Mouse (Mus musculus) limb, embryonic 10.5 days (tissue): ENCODE results near the gene Yju2. TPM values are rescaled to one million over a fixed set of nuclear protein-coding genes. Genes with fewer than 3 reads are reported as not detected.
A peak's percentile ranks its signal among the peaks of the same experiment; 100 is the strongest.

Experiments
- DNase-seq: peaks from one replicate; pipeline ENCODE4 v3.0.0-alpha.2; 2017; ENCODE audit warnings: low spot score
- H3K27ac ChIP-seq: fragments of 300-500 bp; sonication (generic); 2 replicates; pipeline ENCODE4 v1.5.1; 2016; ENCODE audit warnings: mild to moderate bottlenecking
- H3K27me3 ChIP-seq: fragments of 300-500 bp; sonication (generic); 2 replicates; pipeline ENCODE4 v1.6.1; 2016; ENCODE audit warnings: low read depth, mild to moderate bottlenecking; ENCODE audit not compliant: poor library complexity, severe bottlenecking
- H3K36me3 ChIP-seq: fragments of 300-500 bp; sonication (generic); 2 replicates; pipeline ENCODE4 v1.6.1; 2016; ENCODE audit warnings: mild to moderate bottlenecking, moderate library complexity
- H3K4me1 ChIP-seq: fragments of 300-500 bp; sonication (generic); 2 replicates; pipeline ENCODE4 v1.6.1; 2016
- H3K4me3 ChIP-seq: fragments of 300-500 bp; sonication (generic); 2 replicates; pipeline ENCODE4 v1.5.1; 2016; ENCODE audit warnings: mild to moderate bottlenecking, moderate library complexity
- H3K9me3 ChIP-seq: fragments of 300-500 bp; sonication (generic); replicated peaks from 2 replicates; pipeline ENCODE4 v1.6.1; 2016; ENCODE audit warnings: mild to moderate bottlenecking
- WGBS: fragments of 180-500 bp; shearing (Covaris S2); methylation state at CpG from one replicate; pipeline ENCODE4 v1.1.7; 2016; 5-methylcytosine and 5-hydroxymethylcytosine counted together
- polyA plus RNA-seq: library from polyadenylated mRNA; unstranded; fragments of >200 nt; fragmentation: Nextera tagmentation; extraction: Ambion mirVana; gene quantifications from 2 replicates; pipeline ENCODE4 v1.2.1, GENCODE M21; 2016

Gene Yju2
- polyA plus RNA-seq, 1 experiment from 2014 or later: 27.7 TPM

DNA sequence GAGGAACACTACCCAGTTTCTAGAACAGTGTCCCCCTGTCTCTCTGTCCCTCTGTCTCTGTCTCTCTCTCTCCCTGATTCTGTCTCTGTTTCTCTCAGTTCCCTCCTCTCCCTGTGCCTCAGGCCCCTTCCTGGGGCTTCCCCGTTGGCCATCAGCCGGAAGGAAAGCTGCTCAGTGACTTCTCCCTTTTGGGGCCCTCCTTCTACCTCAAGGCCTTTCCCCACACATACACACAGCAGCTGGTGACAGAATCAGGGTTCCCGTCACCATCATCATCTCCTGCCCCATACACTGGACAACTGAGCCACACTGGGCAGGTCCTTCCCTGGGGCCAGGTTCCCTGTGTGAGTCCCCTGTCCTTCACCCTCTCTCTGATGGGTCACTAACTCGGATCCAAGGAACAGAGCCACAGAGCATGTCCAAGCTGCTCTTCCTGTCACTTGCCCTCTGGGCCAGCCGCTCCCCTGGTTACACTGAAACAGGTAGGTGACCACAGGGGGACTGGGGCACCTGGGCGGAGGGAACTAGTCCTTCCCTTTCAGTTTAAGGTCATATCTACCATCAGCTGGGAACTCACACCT is 6.4 kb upstream of the Yju2 start, which contains the start of gene Ebi3:
TSS of gene Ebi3 (plus strand) at position 194 of the 581 bp plus-strand sequence.
- H3K4me1 ChIP-seq: peaks cover 14% of the 10 kb centered on the region
- no peaks in the 10 kb centered on the region for H3K36me3 ChIP-seq
- no peak within 1 kb of the TSS for H3K4me3 ChIP-seq
- no peak within 1 kb of the TSS for H3K27ac ChIP-seq
- no peak for DNase-seq
- H3K27me3 ChIP-seq: peaks cover 18% of the 10 kb centered on the region
- no peaks in the 10 kb centered on the region for H3K9me3 ChIP-seq
- WGBS: 75% methylated on average over 6 of the region's 6 CpGs

DNA sequence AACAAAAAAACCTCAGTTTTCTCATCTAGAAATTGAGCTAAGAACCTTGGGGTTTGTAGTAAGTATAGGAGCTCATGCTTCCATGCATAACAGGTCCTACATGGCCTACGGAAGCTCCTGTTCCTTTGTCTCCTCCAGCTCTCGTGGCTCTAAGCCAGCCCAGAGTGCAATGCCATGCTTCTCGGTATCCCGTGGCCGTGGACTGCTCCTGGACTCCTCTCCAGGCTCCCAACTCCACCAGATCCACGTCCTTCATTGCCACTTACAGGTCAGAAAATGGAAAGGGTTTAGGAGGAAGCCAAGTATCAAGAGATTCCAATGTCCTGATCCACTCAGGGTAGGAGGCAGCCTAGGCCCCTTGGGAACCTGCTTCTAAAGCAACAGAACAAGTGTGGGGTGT is 5.1 kb upstream of the Yju2 start:
- Histone ChIP-seq H3K9me3 (no peaks in the 10 kb centered on the region), H3K4me3 (no peak overlapping the region), H3K27me3 (peaks cover 18% of the 10 kb centered on the region), H3K36me3 (no peaks in the 10 kb centered on the region), H3K4me1 (peaks cover 23% of the 10 kb centered on the region), H3K27ac (no peak overlapping the region)
- WGBS: 87% methylated on average over 6 of the region's 6 CpGs
- DNase-seq: no peak

DNA sequence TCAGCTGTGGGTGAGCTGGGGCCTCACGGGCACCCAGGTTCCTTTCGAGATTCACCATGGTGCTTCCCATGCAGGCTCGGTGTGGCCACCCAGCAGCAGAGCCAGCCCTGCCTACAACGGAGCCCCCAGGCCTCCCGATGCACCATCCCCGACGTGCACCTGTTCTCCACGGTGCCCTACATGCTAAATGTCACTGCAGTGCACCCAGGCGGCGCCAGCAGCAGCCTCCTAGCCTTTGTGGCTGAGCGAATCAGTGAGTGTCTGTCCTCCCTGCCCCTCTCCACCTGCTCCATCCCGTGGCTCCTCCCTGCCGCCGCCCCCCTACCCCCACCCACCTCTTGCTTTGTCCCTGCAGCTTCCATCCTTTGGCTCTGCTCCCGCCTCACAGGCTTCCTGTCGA is 4.7 kb upstream of the Yju2 start:
- Histone ChIP-seq H3K4me3 (no peak overlapping the region), H3K27ac (no peak overlapping the region), H3K36me3 (no peaks in the 10 kb centered on the region), H3K9me3 (no peaks in the 10 kb centered on the region), H3K4me1 (peaks cover 23% of the 10 kb centered on the region), H3K27me3 (peaks cover 18% of the 10 kb centered on the region)
- DNase-seq: peak; percentile 27
- WGBS: 36% methylated on average over 16 of the region's 16 CpGs

DNA sequence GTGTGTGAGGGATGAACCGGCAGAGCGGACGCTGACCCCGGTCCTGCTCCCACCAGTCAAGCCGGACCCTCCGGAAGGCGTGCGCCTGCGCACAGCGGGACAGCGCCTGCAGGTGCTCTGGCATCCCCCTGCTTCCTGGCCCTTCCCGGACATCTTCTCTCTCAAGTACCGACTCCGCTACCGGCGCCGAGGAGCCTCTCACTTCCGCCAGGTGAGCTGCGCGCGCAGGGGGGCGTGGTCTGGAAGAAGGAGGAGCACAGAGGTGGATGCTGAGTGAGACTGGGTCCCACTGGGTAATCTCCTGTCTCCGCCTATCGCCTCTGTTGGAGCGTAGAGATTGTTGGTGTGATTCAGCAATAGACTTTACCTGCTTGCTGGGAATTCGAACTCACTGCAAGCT is 2.8 kb upstream of the Yju2 start:
- Histone ChIP-seq H3K9me3 (no peaks in the 10 kb centered on the region), H3K27ac (peak overlapping the region; percentile 50; the same call in 1 of the 2 replicates), H3K4me1 (peaks cover 31% of the 10 kb centered on the region), H3K4me3 (peak overlapping the region; percentile 61), H3K36me3 (peaks cover 7% of the 10 kb centered on the region), H3K27me3 (peaks cover 18% of the 10 kb centered on the region)
- 2% methylated on average over 26 of the region's 26 CpGs for WGBS
- peak; percentile 84 for DNase-seq

DNA sequence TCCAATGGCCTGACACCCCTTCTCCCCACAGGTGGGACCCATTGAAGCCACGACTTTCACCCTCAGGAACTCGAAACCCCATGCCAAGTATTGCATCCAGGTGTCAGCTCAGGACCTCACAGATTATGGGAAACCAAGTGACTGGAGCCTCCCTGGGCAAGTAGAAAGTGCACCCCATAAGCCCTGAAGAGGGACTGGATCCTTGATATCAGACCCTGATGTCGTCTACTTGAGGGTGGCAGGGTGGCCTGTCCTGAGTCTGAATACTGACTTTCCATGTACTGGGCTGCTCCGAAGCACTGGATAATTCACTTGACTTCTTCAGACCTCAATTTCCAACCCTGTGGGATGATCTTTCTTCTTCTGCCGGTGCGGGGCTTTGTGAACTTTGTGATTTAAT is 2.3 kb upstream of the Yju2 start:
- H3K27me3 ChIP-seq: peaks cover 18% of the 10 kb centered on the region
- H3K4me3 ChIP-seq: peak overlapping the region; percentile 61
- no peak for DNase-seq
- peaks cover 31% of the 10 kb centered on the region for H3K4me1 ChIP-seq
- H3K27ac ChIP-seq: no peak overlapping the region
- peaks cover 12% of the 10 kb centered on the region for H3K36me3 ChIP-seq
- no peaks in the 10 kb centered on the region for H3K9me3 ChIP-seq
- WGBS: 41% methylated on average over 6 of the region's 6 CpGs

DNA sequence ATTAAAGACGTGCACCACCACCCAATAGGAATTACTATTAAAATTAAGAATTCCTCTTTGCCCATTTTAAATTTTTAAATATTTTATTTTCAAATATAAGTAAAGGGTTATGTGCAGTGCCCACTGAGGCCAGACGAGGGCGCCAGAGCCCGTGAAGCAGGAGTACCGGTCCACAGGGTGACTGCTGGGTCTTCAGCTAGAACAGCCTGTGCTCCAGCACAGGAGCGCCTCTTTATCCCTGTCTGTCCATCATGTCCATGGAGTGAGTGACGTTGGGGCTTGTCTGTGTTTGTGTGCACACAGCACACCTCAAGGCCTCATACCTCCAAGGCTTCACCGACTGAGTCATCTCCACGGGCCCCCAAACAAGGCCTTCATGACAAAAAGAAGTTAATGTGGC is 1.7 kb upstream of the Yju2 start:
- 20% methylated on average over 9 of the region's 9 CpGs for WGBS
- Histone ChIP-seq H3K4me3 (no peak overlapping the region; the same call in 1 of the 2 replicates), H3K27ac (no peak overlapping the region), H3K9me3 (no peaks in the 10 kb centered on the region), H3K27me3 (peaks cover 18% of the 10 kb centered on the region), H3K36me3 (peaks cover 18% of the 10 kb centered on the region), H3K4me1 (peaks cover 31% of the 10 kb centered on the region)
- DNase-seq: peak; percentile 82

DNA sequence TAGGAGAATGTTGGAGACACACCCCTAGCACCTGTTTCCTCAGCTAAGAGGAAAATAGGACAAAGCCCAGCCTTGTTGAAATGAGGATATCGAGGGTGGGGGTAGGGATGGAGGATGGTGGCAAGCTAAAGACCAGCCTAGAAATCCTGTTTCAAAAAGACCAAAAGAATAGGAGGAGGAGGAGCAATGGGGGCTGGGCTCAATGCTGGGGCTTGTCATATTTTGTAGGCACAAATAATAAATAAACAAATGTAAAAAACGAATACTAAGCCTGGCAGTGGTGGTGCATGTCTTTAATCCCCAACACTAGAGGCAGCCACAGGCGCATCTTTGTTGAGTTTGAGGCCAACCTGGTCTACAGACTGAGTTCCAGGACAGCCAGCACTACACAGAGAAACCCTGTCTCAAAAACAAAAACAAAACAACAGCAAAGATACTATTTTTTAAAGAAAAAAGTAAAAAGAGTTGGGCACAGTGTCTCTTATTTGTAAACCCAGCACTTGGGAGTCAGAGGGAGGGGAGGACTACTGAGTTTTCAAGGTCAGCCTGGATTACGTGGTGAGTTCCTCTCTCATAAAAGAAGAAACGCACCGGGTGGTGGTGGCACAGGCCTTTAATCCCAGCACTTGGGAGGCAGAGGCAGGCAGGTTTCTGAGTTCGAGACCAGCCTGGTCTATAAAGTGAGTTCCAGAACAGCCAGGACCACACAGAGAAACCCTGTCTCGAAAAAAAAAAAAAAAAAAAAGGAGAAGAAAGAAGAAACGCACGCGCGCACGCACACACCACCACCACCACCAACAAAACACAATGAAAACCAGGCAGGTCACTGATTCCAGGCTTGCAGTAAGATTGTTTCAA is 944 bp upstream of the Yju2 start:
- Histone ChIP-seq H3K4me1 (peaks cover 31% of the 10 kb centered on the region), H3K36me3 (peaks cover 22% of the 10 kb centered on the region), H3K27ac (peak overlapping the region; percentile 92), H3K9me3 (no peaks in the 10 kb centered on the region), H3K27me3 (peaks cover 18% of the 10 kb centered on the region), H3K4me3 (peak overlapping the region; percentile 62)
- peak; percentile 18 for DNase-seq
- 82% methylated on average over 13 of the region's 13 CpGs for WGBS

DNA sequence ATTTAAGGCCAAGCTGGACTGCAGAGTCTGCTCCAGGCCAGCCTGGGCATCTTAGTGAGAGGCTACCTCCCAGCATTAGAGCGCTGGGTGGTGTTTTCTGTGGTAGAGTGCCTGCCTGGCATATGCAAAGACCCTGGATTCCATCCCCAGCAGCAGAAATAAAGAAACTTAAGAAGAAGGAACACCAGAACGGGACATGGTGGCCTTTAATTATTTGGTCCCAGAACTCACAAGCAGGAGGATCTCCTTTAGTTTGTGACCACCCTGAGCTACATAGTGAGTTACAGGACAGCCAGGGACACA is 364 bp upstream of the Yju2 start:
- H3K27ac ChIP-seq: peak overlapping the region; percentile 92
- 25% methylated on average over 2 of the region's 2 CpGs for WGBS
- H3K4me1 ChIP-seq: peaks cover 31% of the 10 kb centered on the region
- H3K9me3 ChIP-seq: no peaks in the 10 kb centered on the region
- H3K4me3 ChIP-seq: peak overlapping the region; percentile 62
- peaks cover 28% of the 10 kb centered on the region for H3K36me3 ChIP-seq
- no peak for DNase-seq
- H3K27me3 ChIP-seq: peaks cover 18% of the 10 kb centered on the region

DNA sequence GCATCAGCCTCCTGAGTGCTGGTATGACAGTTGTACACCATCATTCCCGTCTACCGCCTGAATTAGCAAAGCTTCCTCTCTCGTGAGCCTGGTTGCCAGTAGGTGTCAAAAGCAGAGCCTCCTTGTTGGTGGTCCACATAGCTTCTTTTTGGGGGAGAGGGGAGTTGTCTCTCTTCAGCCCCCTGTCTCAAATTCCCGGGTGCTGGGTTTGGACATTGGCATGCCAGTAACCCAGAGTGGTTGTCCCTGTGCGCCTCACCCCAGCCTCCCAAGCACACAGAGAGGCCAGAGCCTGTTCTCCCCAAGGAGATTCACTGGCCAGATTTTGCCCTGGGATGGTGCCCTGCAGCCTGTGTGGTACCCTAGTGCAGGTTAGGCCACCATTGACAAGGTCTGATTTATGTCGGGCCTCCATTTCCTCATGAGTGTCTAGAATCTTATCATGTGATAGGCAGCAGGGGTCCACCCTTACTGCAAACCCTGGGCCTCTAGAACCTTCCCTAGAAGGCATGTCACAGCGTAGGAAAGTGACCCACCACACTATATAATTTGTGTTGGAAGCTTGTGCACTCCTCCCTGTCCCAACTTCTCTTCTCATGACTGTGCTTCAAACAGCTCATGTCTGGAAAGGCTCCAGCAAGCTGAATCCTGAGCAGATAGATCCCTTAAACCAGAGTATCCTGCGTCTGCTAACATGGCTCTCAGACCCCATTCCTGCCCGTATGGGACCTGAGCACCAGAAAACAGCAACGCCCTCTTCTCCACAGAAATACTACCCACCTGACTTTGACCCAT is 1.2 kb downstream of the Yju2 start:
- Histone ChIP-seq H3K4me1 (peaks cover 31% of the 10 kb centered on the region), H3K27me3 (peaks cover 6% of the 10 kb centered on the region), H3K9me3 (no peaks in the 10 kb centered on the region), H3K36me3 (peaks cover 44% of the 10 kb centered on the region), H3K4me3 (peak overlapping the region; percentile 62), H3K27ac (peak overlapping the region; percentile 92; the same call in 1 of the 2 replicates)
- no peak for DNase-seq
- WGBS: 81% methylated on average over 10 of the region's 10 CpGs

DNA sequence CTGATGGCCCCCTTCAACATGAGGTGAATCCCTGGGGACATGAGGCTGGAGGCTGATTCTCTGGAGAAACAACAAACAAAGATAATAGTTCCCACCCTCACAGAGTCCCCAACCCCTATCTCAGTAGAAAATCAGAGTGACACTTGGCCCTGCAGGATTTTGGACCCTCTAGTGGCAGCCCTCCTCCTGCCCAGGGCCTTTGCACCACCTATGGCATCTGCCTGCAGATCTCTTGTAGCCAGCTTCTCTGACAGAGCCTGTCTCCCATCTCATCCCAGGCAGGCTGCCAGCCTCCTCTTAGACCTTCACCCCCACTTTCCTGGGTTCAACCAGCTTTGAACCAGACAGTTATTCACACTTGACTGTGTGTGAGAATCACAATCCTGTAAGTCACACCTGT is 1.9 kb downstream of the Yju2 start:
- no peak overlapping the region for H3K4me3 ChIP-seq
- no peaks in the 10 kb centered on the region for H3K9me3 ChIP-seq
- H3K36me3 ChIP-seq: peaks cover 50% of the 10 kb centered on the region
- peaks cover 30% of the 10 kb centered on the region for H3K4me1 ChIP-seq
- DNase-seq: peak; percentile 26
- H3K27ac ChIP-seq: no peak overlapping the region
- no peaks in the 10 kb centered on the region for H3K27me3 ChIP-seq

DNA sequence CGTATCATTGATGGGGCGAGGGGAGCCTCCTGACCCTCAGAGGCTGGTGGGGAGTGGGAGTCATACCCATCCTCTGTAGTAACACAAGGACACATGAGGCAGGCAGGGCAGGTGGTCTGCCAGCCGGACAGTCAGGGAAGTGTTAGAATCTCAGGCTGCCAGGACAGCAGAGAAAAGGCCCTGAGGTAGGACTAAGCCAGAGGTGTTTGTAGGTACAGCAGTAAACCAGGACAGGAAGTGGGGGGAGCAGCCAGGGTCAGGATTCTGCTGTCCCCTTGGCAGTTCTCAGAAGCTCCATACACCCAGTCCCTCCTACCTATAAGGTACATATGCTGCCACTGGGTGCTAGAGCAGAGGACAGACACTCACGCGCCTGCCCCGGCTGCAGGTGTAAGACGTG is 2.7 kb downstream of the Yju2 start:
- Histone ChIP-seq H3K36me3 (peaks cover 58% of the 10 kb centered on the region), H3K27ac (no peak overlapping the region), H3K27me3 (no peaks in the 10 kb centered on the region), H3K9me3 (no peaks in the 10 kb centered on the region), H3K4me3 (no peak overlapping the region), H3K4me1 (peaks cover 21% of the 10 kb centered on the region)
- no peak for DNase-seq
- WGBS: 93% methylated on average over 7 of the region's 7 CpGs

DNA sequence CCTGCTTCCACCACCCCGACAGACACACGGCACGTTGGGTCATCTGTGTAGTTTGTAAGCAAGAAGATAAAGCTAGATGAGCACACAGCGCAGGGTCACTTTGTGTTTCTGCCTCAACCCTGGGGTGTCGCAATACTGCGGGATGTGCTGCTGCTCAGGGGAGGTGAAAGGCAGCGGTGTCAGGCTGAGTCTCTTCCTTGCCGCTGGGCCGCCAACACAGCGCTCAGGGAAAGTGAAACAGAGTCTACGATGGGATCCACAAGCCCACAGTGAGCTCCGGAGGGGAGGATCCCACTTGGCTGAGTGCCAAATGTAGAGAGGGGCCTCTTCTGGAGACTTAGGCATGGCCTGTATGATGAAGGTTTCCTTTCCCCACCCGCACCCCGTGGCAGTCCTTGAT is 4.3 kb downstream of the Yju2 start:
- peaks cover 14% of the 10 kb centered on the region for H3K4me1 ChIP-seq
- DNase-seq: no peak
- no peaks in the 10 kb centered on the region for H3K9me3 ChIP-seq
- no peak overlapping the region for H3K27ac ChIP-seq
- WGBS: 92% methylated on average over 14 of the region's 14 CpGs
- no peaks in the 10 kb centered on the region for H3K27me3 ChIP-seq
- no peak overlapping the region for H3K4me3 ChIP-seq
- peaks cover 74% of the 10 kb centered on the region for H3K36me3 ChIP-seq

DNA sequence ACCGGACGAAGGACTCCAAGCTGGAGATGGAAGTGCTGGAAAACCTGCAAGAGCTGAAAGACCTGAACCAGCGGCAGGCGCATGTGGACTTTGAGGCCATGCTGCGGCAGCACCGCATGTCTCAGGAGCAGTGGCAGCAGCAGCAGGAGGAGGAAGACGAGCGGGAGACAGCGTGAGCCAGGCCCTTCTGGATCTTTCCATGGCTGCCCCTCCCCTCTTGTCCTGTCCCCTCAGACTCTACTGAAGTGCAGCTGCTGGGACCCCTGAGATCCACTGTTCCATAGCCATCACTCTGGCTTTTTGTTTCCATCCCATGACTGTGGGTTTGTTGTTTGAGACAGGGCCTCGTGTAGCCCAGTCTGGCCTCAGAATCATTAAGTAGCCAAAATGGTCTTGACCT is 5.6 kb downstream of the Yju2 start:
- H3K27me3 ChIP-seq: 0 out of 2 replicates have a peak, but pooled peaks cover 7% of the 10 kb centered on the region
- H3K9me3 ChIP-seq: no peaks in the 10 kb centered on the region
- 93% methylated on average over 10 of the region's 10 CpGs for WGBS
- H3K27ac ChIP-seq: no peak overlapping the region
- peaks cover 80% of the 10 kb centered on the region for H3K36me3 ChIP-seq
- no peak overlapping the region for H3K4me3 ChIP-seq
- peaks cover 13% of the 10 kb centered on the region for H3K4me1 ChIP-seq
- DNase-seq: no peak
